Mouse (Mus musculus): ENCODE results near the gene Ints13. TPM values are rescaled to one million over a fixed set of nuclear protein-coding genes. Genes with fewer than 3 reads are reported as not detected.
A peak's percentile ranks its signal among the peaks of the same experiment; 100 is the strongest.

Gene Ints13
- total RNA-seq, 1 experiment: 69.2 TPM

GRCm38 (mm10) chr6:146504459-146504858, 73.2 kb downstream of the Ints13 start:
- in situ Hi-C loops (cut with MboI; ENCODE audit: low sequenced_read_pairs in 2 of 2, unreplicated experiment in 2 of 2): no loop called here
- no peaks in the 10 kb centered on the region for H3K4me1 ChIP-seq (ENCODE audit: control insufficient read depth in 2 of 2, insufficient read depth in 2 of 2, low read length in 2 of 2, poor library complexity in 1 of 2)
- no peak overlapping the region for H3K27ac ChIP-seq (ENCODE audit: insufficient read depth, low read depth, low read length, poor library complexity, severe bottlenecking)
- DNase-seq (ENCODE audit: low read depth, low spot score): no peak
- no peak overlapping the region for H3K4me3 ChIP-seq (ENCODE audit: insufficient read depth in 1 of 2, low read depth in 1 of 2, low read length in 2 of 2, poor library complexity in 1 of 2, severe bottlenecking in 1 of 2)
- no peak for TF ChIP-seq ZNF384 (IDR thresholded peaks at IDR 0.05; ENCODE audit: low read depth, low read length)
- TF ChIP-seq MAFK (IDR thresholded peaks at IDR 0.05; ENCODE audit: insufficient read depth, low read depth, low read length): no peak
- TF ChIP-seq CHD2 (IDR thresholded peaks at IDR 0.05; ENCODE audit: low read depth, low read length): no peak
- TF ChIP-seq ZC3H11A (IDR thresholded peaks at IDR 0.05; ENCODE audit: borderline replicate concordance, low read depth, low read length): no peak
- TF ChIP-seq HCFC1 (IDR thresholded peaks at IDR 0.05; ENCODE audit: borderline replicate concordance, insufficient read depth, low read length): no peak
- H3K9ac ChIP-seq (ENCODE audit: insufficient read depth, low read depth, low read length, poor library complexity, severe bottlenecking): no peak overlapping the region
- no peaks in the 10 kb centered on the region for H3K9me3 ChIP-seq (ENCODE audit: control insufficient read depth, insufficient read depth, low read depth, low read length)
- H3K36me3 ChIP-seq (ENCODE audit: control insufficient read depth, insufficient read depth, low read length, poor library complexity, severe bottlenecking): no peaks in the 10 kb centered on the region

- in situ Hi-C loops (cut with MboI; ENCODE audit: low sequenced_read_pairs in 2 of 2, unreplicated experiment in 2 of 2): no loop called here
- Histone ChIP-seq H3K36me3 (ENCODE audit: control insufficient read depth, insufficient read depth, low read length, poor library complexity, severe bottlenecking) (no peaks in the 10 kb centered on the region), H3K9ac (ENCODE audit: insufficient read depth, low read depth, low read length, poor library complexity, severe bottlenecking) (no peak overlapping the region), H3K4me1 (ENCODE audit: control insufficient read depth in 2 of 2, insufficient read depth in 2 of 2, low read length in 2 of 2, poor library complexity in 1 of 2) (no peaks in the 10 kb centered on the region), H3K4me3 (ENCODE audit: insufficient read depth in 1 of 2, low read depth in 1 of 2, low read length in 2 of 2, poor library complexity in 1 of 2, severe bottlenecking in 1 of 2) (no peak overlapping the region), H3K27ac (ENCODE audit: insufficient read depth, low read depth, low read length, poor library complexity, severe bottlenecking) (no peak overlapping the region), H3K9me3 (ENCODE audit: control insufficient read depth, insufficient read depth, low read depth, low read length) (no peaks in the 10 kb centered on the region)
- no peak for TF ChIP-seq CHD2 (IDR thresholded peaks at IDR 0.05; ENCODE audit: low read depth, low read length)
- no peak for TF ChIP-seq MAFK (IDR thresholded peaks at IDR 0.05; ENCODE audit: insufficient read depth, low read depth, low read length)
- TF ChIP-seq ZC3H11A (IDR thresholded peaks at IDR 0.05; ENCODE audit: borderline replicate concordance, low read depth, low read length): no peak
- TF ChIP-seq HCFC1 (IDR thresholded peaks at IDR 0.05; ENCODE audit: borderline replicate concordance, insufficient read depth, low read length): no peak
- TF ChIP-seq ZNF384 (IDR thresholded peaks at IDR 0.05; ENCODE audit: low read depth, low read length): no peak
- DNase-seq (ENCODE audit: low read depth, low spot score): no peak
Observed at GRCm38 (mm10) chr6:146502856-146503255, 74.8 kb downstream of the Ints13 start.

- Histone ChIP-seq H3K36me3 (ENCODE audit: control insufficient read depth, insufficient read depth, low read length, poor library complexity, severe bottlenecking) (no peaks in the 10 kb centered on the region), H3K9ac (ENCODE audit: insufficient read depth, low read depth, low read length, poor library complexity, severe bottlenecking) (peak within 1 kb of the TSS; percentile 3), H3K9me3 (ENCODE audit: control insufficient read depth, insufficient read depth, low read depth, low read length) (no peaks in the 10 kb centered on the region), H3K4me3 (ENCODE audit: insufficient read depth in 1 of 2, low read depth in 1 of 2, low read length in 2 of 2, poor library complexity in 1 of 2, severe bottlenecking in 1 of 2) (peak within 1 kb of the TSS; percentile 62 to 78), H3K4me1 (ENCODE audit: control insufficient read depth in 2 of 2, insufficient read depth in 2 of 2, low read length in 2 of 2, poor library complexity in 1 of 2) (no peaks in the 10 kb centered on the region), H3K27ac (ENCODE audit: insufficient read depth, low read depth, low read length, poor library complexity, severe bottlenecking) (no peak within 1 kb of the TSS)
- in situ Hi-C loops (cut with MboI; ENCODE audit: low sequenced_read_pairs in 2 of 2, unreplicated experiment in 2 of 2): no loop called here
- TF ChIP-seq MAFK (IDR thresholded peaks at IDR 0.05; ENCODE audit: insufficient read depth, low read depth, low read length): no peak
- TF ChIP-seq ZC3H11A (IDR thresholded peaks at IDR 0.05; ENCODE audit: borderline replicate concordance, low read depth, low read length): no peak
- TF ChIP-seq HCFC1 (IDR thresholded peaks at IDR 0.05; ENCODE audit: borderline replicate concordance, insufficient read depth, low read length): no peak
- TF ChIP-seq CHD2 (IDR thresholded peaks at IDR 0.05; ENCODE audit: low read depth, low read length): no peak
- no peak for TF ChIP-seq ZNF384 (IDR thresholded peaks at IDR 0.05; ENCODE audit: low read depth, low read length)
- DNase-seq (ENCODE audit: low read depth, low spot score): no peak
Observed at GRCm38 (mm10) chr6:146501866-146502804, 75.5 kb downstream of the Ints13 start, which contains the start of gene Itpr2. TSS of gene Itpr2 (minus strand) at chr6:146502223.

- Histone ChIP-seq H3K4me1 (ENCODE audit: control insufficient read depth in 2 of 2, insufficient read depth in 2 of 2, low read length in 2 of 2, poor library complexity in 1 of 2) (no peaks in the 10 kb centered on the region), H3K27ac (ENCODE audit: insufficient read depth, low read depth, low read length, poor library complexity, severe bottlenecking) (no peak overlapping the region), H3K9ac (ENCODE audit: insufficient read depth, low read depth, low read length, poor library complexity, severe bottlenecking) (peak overlapping the region; percentile 3), H3K36me3 (ENCODE audit: control insufficient read depth, insufficient read depth, low read length, poor library complexity, severe bottlenecking) (no peaks in the 10 kb centered on the region), H3K9me3 (ENCODE audit: control insufficient read depth, insufficient read depth, low read depth, low read length) (no peaks in the 10 kb centered on the region), H3K4me3 (ENCODE audit: insufficient read depth in 1 of 2, low read depth in 1 of 2, low read length in 2 of 2, poor library complexity in 1 of 2, severe bottlenecking in 1 of 2) (peak overlapping the region; percentile 62 to 78)
- DNase-seq (ENCODE audit: low read depth, low spot score): no peak
- in situ Hi-C loops (cut with MboI; ENCODE audit: low sequenced_read_pairs in 2 of 2, unreplicated experiment in 2 of 2): no loop called here
- TF ChIP-seq MAFK (IDR thresholded peaks at IDR 0.05; ENCODE audit: insufficient read depth, low read depth, low read length): no peak
- no peak for TF ChIP-seq ZNF384 (IDR thresholded peaks at IDR 0.05; ENCODE audit: low read depth, low read length)
- no peak for TF ChIP-seq HCFC1 (IDR thresholded peaks at IDR 0.05; ENCODE audit: borderline replicate concordance, insufficient read depth, low read length)
- no peak for TF ChIP-seq CHD2 (IDR thresholded peaks at IDR 0.05; ENCODE audit: low read depth, low read length)
- no peak for TF ChIP-seq ZC3H11A (IDR thresholded peaks at IDR 0.05; ENCODE audit: borderline replicate concordance, low read depth, low read length)
Observed at GRCm38 (mm10) chr6:146501316-146501865, 76.2 kb downstream of the Ints13 start.
